Mouse (Mus musculus) embryonic stem cell, embryonic (primary cell): ENCODE measurements around the gene Antxr1.

Source experiments
- CTCF ChIA-PET, 4 experiments: fragments of 300-600 bp in 2 of 4; fragments of 350-600 bp in 2 of 4; sonication (Branson Sonifier 250); formaldehyde crosslinking; loops; one replicate each; lab custom pipeline; 2022; ENCODE audit warnings: inconsistent platforms in 2 of 4; lab: Charles Lee
- POLR2A ChIA-PET, 4 experiments: fragments of 300-600 bp in 2 of 4; fragments of 350-600 bp in 2 of 4; sonication (Branson Sonifier 250); formaldehyde crosslinking; loops; one replicate each; lab custom pipeline; 2022; ENCODE audit warnings: antibody characterized with exemption in 4 of 4, inconsistent platforms in 1 of 4; lab: Charles Lee

Antxr1 gene

GRCm38 (mm10) chr6:87312761-87313160 lies 22.9 kb downstream of the Antxr1 start:
- ChIA-PET CTCF (interaction anchor here in 1 of 4 experiments (1.3 to 1.6 kb wide), 2 partner anchors 71 to 211 kb away, joined by 3 read pairs; no protein-coding TSS in a partner anchor), POLR2A (no interaction called here)

DNA sequence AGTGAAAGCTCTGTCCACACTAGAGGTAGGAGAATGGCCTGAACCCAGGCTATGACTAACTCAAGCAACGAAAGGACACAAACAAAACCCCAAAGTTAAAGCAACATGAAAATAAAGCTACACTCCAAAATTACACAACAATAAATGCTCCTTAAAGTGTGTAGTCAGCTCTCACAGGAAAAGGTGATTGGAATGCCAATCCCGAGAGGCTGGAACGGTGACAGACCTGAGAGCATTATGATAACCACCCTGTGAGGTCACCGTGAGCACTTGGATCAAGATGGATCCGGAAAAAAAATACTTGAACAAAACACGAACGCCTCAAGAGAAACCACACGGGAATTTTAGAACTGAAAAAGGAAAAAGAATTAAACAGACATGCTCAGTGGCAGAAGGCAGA lies 31.1 kb downstream of the Antxr1 start:
- CTCF ChIA-PET: interaction anchor here in 2 of 4 experiments (0.5 to 1.4 kb wide), 3 partner anchors 31 to 203 kb away, joined by 3 to 6 read pairs (median 3); partner anchors contain the start of gene Antxr1 (in 1 of the 2)
- POLR2A ChIA-PET: interaction anchor here in 2 of 4 experiments (0.7 to 1.3 kb wide), 6 partner anchors 9 to 418 kb away, joined by 3 to 5 read pairs (median 3); no protein-coding TSS in a partner anchor

- CTCF ChIA-PET: interaction anchor here in 1 of 4 experiments (1.0 to 1.1 kb wide), 2 partner anchors 200 to 202 kb away, joined by 3 to 4 read pairs; no protein-coding TSS in a partner anchor
- POLR2A ChIA-PET: interaction anchor here in 1 of 4 experiments (0.8 kb wide), 1 partner anchor 26 kb away, joined by 3 read pairs; no protein-coding TSS in a partner anchor
These were observed 32.9 kb downstream of the Antxr1 start for GRCm38 (mm10) chr6:87302746-87303145.

- CTCF ChIA-PET: interaction anchor here in 1 of 4 experiments (1.0 kb wide), 1 partner anchor 199 kb away, joined by 4 read pairs; no protein-coding TSS in a partner anchor
- POLR2A ChIA-PET: interaction anchor here in 1 of 4 experiments (0.6 to 0.8 kb wide), 2 partner anchors 26 to 163 kb away, joined by 3 to 4 read pairs; no protein-coding TSS in a partner anchor
These were observed 33.6 kb downstream of the Antxr1 start for GRCm38 (mm10) chr6:87301991-87302390.

GRCm38 (mm10) chr6:87294904-87295303 lies 40.7 kb downstream of the Antxr1 start:
- CTCF ChIA-PET: interaction anchor here in 3 of 4 experiments (0.7 to 1.4 kb wide), 3 partner anchors 192 to 1330 kb away, joined by 3 to 11 read pairs (median 5); no protein-coding TSS in a partner anchor
- POLR2A ChIA-PET: interaction anchor here in 1 of 4 experiments (1.6 kb wide), 1 partner anchor 9 kb away, joined by 4 read pairs; no protein-coding TSS in a partner anchor

GRCm38 (mm10) chr6:87292911-87293851 lies 42.4 kb downstream of the Antxr1 start:
- ChIA-PET CTCF (no interaction called here), POLR2A (interaction anchor here in 1 of 4 experiments (0.6 kb wide), 1 partner anchor 439 kb away, joined by 5 read pairs; no protein-coding TSS in a partner anchor)

DNA sequence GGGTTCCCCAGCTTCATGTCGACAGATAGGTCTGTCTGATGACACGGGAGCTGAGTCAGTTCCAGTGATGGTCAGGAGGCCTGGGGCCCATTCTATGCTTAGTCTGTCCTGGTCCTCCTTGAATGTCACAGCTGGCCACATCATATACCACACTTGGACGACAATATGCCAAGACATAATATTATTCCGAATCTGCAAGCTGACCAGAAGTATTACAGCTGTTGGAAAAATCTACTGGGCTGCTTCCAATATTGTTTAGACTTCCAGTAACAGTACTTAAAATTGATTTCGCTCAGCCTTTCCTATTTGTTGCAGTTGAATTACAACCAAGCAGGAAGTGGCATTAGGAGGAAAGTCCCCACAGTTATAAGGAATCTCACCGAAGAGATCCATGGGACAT lies 48.4 kb downstream of the Antxr1 start:
- ChIA-PET CTCF (interaction anchor here in 1 of 4 experiments (1.3 to 1.4 kb wide), 2 partner anchors 13 to 186 kb away, joined by 3 read pairs; no protein-coding TSS in a partner anchor), POLR2A (interaction anchor here in 1 of 4 experiments (0.8 to 1.3 kb wide), 2 partner anchors 9 to 189 kb away, joined by 3 read pairs; no protein-coding TSS in a partner anchor)

- ChIA-PET CTCF (interaction anchor here in 2 of 4 experiments (0.5 to 2.1 kb wide), 2 partner anchors 153 to 184 kb away, joined by 7 to 9 read pairs; no protein-coding TSS in a partner anchor), POLR2A (no interaction called here)
These were observed 50.3 kb downstream of the Antxr1 start for GRCm38 (mm10) chr6:87285365-87285749.

GRCm38 (mm10) chr6:87284716-87285364 lies 50.8 kb downstream of the Antxr1 start:
- POLR2A ChIA-PET: no interaction called here
- CTCF ChIA-PET: interaction anchor here in 1 of 4 experiments (2.1 kb wide), 1 partner anchor 183 kb away, joined by 7 read pairs; no protein-coding TSS in a partner anchor

GRCm38 (mm10) chr6:87282346-87282781 lies 53.3 kb downstream of the Antxr1 start:
- POLR2A ChIA-PET: no interaction called here
- CTCF ChIA-PET: interaction anchor here in 1 of 4 experiments (2.0 kb wide), 1 partner anchor 181 kb away, joined by 5 read pairs; no protein-coding TSS in a partner anchor

GRCm38 (mm10) chr6:87281771-87282170 lies 53.9 kb downstream of the Antxr1 start:
- ChIA-PET POLR2A (no interaction called here), CTCF (interaction anchor here in 2 of 4 experiments (0.6 to 2.0 kb wide), 2 partner anchors 180 to 461 kb away, joined by 3 to 5 read pairs; no protein-coding TSS in a partner anchor)

- ChIA-PET CTCF (interaction anchor here in 1 of 4 experiments (1.5 to 1.6 kb wide), 2 partner anchors 158 to 176 kb away, joined by 3 to 5 read pairs; no protein-coding TSS in a partner anchor), POLR2A (interaction anchor here in 3 of 4 experiments (0.6 to 1.7 kb wide), 4 partner anchors 9 to 88 kb away, joined by 3 to 5 read pairs (median 3); no protein-coding TSS in a partner anchor)
These were observed 57.5 kb downstream of the Antxr1 start for GRCm38 (mm10) chr6:87278151-87278550.

GRCm38 (mm10) chr6:87277527-87277926 lies 58.1 kb downstream of the Antxr1 start:
- POLR2A ChIA-PET: interaction anchor here in 2 of 4 experiments (0.8 to 2.0 kb wide), 5 partner anchors 11 to 52 kb away, joined by 3 to 5 read pairs (median 3); no protein-coding TSS in a partner anchor

DNA sequence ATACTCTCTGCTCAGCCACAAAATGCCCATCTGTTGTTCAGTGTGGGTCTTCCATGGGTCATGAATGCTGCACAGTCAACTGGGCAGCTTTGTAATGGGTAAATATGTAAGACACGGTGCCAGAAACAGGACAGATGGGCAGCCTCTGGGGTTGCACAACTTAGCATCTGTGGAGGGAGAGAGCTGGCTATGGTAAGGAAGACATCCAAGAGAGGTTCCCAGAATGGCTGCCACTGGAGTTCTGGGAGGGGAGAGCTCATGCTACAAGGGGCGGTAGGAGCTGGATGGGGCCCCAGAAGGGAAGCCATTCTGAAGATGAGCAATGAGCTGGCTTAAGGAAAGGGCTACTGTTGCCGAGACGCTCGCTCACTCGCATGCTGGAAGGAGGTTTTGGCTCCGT lies 58.7 kb downstream of the Antxr1 start:
- POLR2A ChIA-PET: interaction anchor here in 2 of 4 experiments (0.8 to 2.0 kb wide), 6 partner anchors 12 to 51 kb away, joined by 3 to 5 read pairs (median 4); no protein-coding TSS in a partner anchor
- CTCF ChIA-PET: interaction anchor here in 3 of 4 experiments (0.7 to 2.3 kb wide), 5 partner anchors 156 to 563 kb away, joined by 3 to 20 read pairs (median 3); no protein-coding TSS in a partner anchor

More at GRCm38 (mm10) chr6:87277527-87277926, 58.1 kb downstream of the Antxr1 start:
- CTCF ChIA-PET: interaction anchor here in 3 of 4 experiments (1.5 to 2.3 kb wide), 4 partner anchors 157 to 176 kb away, joined by 3 to 20 read pairs (median 6); no protein-coding TSS in a partner anchor

DNA sequence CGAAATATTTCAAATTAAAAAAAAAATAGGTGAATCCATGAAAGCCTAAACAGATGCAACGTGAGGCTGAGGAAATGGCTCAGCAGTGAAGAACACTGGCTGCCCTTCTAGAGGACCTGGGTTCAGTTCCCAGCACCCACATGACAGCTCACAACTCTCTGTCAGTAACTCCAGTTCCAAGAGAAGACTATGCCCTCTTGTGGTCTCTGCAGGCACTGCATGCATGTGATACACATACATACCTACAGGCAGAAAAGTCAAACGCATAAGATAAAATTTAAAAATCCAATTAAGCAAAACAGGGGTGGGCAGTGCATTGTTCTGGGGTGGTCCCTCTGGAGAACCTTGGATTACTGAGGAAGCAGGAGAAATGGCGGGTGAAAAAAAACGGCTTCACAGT lies 60.8 kb downstream of the Antxr1 start:
- ChIA-PET POLR2A (no interaction called here), CTCF (interaction anchor here (0.6 to 3.0 kb wide), 14 partner anchors 12 to 522 kb away, joined by 3 to 23 read pairs (median 4); no protein-coding TSS in a partner anchor)

GRCm38 (mm10) chr6:87273791-87274190 lies 61.8 kb downstream of the Antxr1 start:
- ChIA-PET CTCF (interaction anchor here in 3 of 4 experiments (0.9 to 3.0 kb wide), 5 partner anchors 13 to 172 kb away, joined by 3 to 23 read pairs (median 9); no protein-coding TSS in a partner anchor), POLR2A (no interaction called here)

DNA sequence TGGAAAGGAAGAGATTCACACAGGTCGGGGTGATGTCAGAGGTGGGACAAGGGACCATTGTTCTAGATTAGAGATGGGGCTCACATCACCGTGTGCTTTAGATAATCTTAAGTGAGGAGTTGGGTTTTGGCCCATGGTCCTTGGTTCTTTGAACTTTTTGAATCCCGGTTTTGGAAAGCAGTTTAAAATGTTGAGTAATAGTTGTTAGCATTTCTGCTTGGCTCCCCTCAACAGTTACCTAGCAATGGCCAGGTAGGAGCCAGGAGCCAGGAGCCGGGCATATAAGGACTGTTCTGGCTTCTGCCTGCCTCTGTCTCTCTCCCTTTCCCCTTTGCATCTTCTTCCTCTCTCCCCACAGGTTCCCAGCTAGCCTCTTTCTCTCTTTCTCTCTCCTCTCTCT lies 62.5 kb downstream of the Antxr1 start:
- ChIA-PET CTCF (interaction anchor here in 2 of 4 experiments (2.4 to 3.0 kb wide), 2 partner anchors 171 kb away, joined by 10 to 23 read pairs; no protein-coding TSS in a partner anchor), POLR2A (no interaction called here)
